Mouse (Mus musculus) E14TG2a.4 (cell line): Measurements from ENCODE around the gene Cdk19.

Experiments used
- H3K27me3 ChIP-seq: 2 replicates; pipeline ENCODE4 v1.6.1; 2014; ENCODE audit warnings: low read length, control low read depth; ENCODE audit not compliant: insufficient read depth
- H3K36me3 ChIP-seq: 2 replicates; pipeline ENCODE4 v1.6.1; 2014; ENCODE audit warnings: low read length, control low read depth; ENCODE audit not compliant: insufficient read depth
- H3K4me1 ChIP-seq: replicated peaks from 2 replicates; pipeline ENCODE4 v1.6.1; 2014; ENCODE audit warnings: low read depth, low read length, control low read depth
- H3K4me3 ChIP-seq: replicated peaks from 2 replicates; pipeline ENCODE4 v1.5.1; 2014; ENCODE audit warnings: mild to moderate bottlenecking, low read length
- H3K9me3 ChIP-seq: 2 replicates; pipeline ENCODE4 v1.6.1; 2014; ENCODE audit warnings: low read length, control low read depth
- CTCF ChIP-seq: conservative IDR thresholded peaks from 2 replicates; pipeline ENCODE4 v1.5.1; 2014; ENCODE audit warnings: low read length
- NANOG ChIP-seq: IDR thresholded peaks from 2 replicates; pipeline ENCODE4 v1.6.1; 2014; ENCODE audit warnings: borderline replicate concordance, low read length, mixed read lengths
- POU5F1 ChIP-seq: IDR thresholded peaks from 2 replicates; pipeline ENCODE4 v1.6.1; 2014; ENCODE audit warnings: low read length, borderline replicate concordance

The Cdk19 gene

GRCm38 (mm10) chr10:40515225-40515681 is 175.9 kb downstream of the Cdk19 start:
- Histone ChIP-seq H3K36me3 (no peaks in the 10 kb centered on the region), H3K4me3 (no peak overlapping the region), H3K27me3 (no peaks in the 10 kb centered on the region), H3K9me3 (peaks cover 27% of the 10 kb centered on the region), H3K4me1 (no peaks in the 10 kb centered on the region)
- TF ChIP-seq POU5F1, result no peak
- TF ChIP-seq NANOG, result no peak
- TF ChIP-seq CTCF, result no peak

GRCm38 (mm10) chr10:40516421-40516820 is 177.1 kb downstream of the Cdk19 start:
- TF ChIP-seq POU5F1 (no peak), NANOG (no peak), CTCF (no peak)
- H3K9me3 ChIP-seq, result peaks cover 24% of the 10 kb centered on the region
- H3K27me3 ChIP-seq, result no peaks in the 10 kb centered on the region
- H3K36me3 ChIP-seq, result no peaks in the 10 kb centered on the region
- 0 out of 2 replicates have a peak, but pooled peaks cover under 1% of the 10 kb centered on the region for H3K4me1 ChIP-seq
- no peak overlapping the region for H3K4me3 ChIP-seq

- H3K9me3 ChIP-seq, result no peaks in the 10 kb centered on the region
- no peaks in the 10 kb centered on the region for H3K27me3 ChIP-seq
- H3K4me3 ChIP-seq, result no peak overlapping the region
- TF ChIP-seq POU5F1 (no peak), CTCF (no peak), NANOG (no peak)
- H3K4me1 ChIP-seq, result 0 out of 2 replicates have a peak, but pooled peaks cover 3% of the 10 kb centered on the region
- H3K36me3 ChIP-seq, result no peaks in the 10 kb centered on the region
Measured at GRCm38 (mm10) chr10:40519586-40519985, 180.2 kb downstream of the Cdk19 start.

- H3K27me3 ChIP-seq, result no peaks in the 10 kb centered on the region
- no peaks in the 10 kb centered on the region for H3K36me3 ChIP-seq
- H3K4me1 ChIP-seq, result 0 out of 2 replicates have a peak, but pooled peaks cover 3% of the 10 kb centered on the region
- TF ChIP-seq NANOG, result no peak
- TF ChIP-seq CTCF, result no peak
- no peak for TF ChIP-seq POU5F1
- H3K4me3 ChIP-seq, result no peak overlapping the region
- H3K9me3 ChIP-seq, result no peaks in the 10 kb centered on the region
Measured at GRCm38 (mm10) chr10:40521579-40521978, 182.2 kb downstream of the Cdk19 start.

GRCm38 (mm10) chr10:40523312-40523975 is 184.1 kb downstream of the Cdk19 start:
- no peaks in the 10 kb centered on the region for H3K9me3 ChIP-seq
- H3K27me3 ChIP-seq, result no peaks in the 10 kb centered on the region
- no peaks in the 10 kb centered on the region for H3K36me3 ChIP-seq
- H3K4me3 ChIP-seq, result no peak overlapping the region
- H3K4me1 ChIP-seq, result 0 out of 2 replicates have a peak, but pooled peaks cover 6% of the 10 kb centered on the region
- no peak for TF ChIP-seq CTCF
- no peak for TF ChIP-seq NANOG
- TF ChIP-seq POU5F1, result no peak

- Histone ChIP-seq H3K9me3 (no peaks in the 10 kb centered on the region), H3K27me3 (0 out of 2 replicates have a peak, but pooled peaks cover 3% of the 10 kb centered on the region), H3K4me3 (no peak overlapping the region), H3K36me3 (no peaks in the 10 kb centered on the region), H3K4me1 (0 out of 2 replicates have a peak, but pooled peaks cover 6% of the 10 kb centered on the region)
- TF ChIP-seq POU5F1, result no peak
- no peak for TF ChIP-seq CTCF
- TF ChIP-seq NANOG, result no peak
Measured at GRCm38 (mm10) chr10:40524032-40524806, 184.9 kb downstream of the Cdk19 start.

- no peaks in the 10 kb centered on the region for H3K9me3 ChIP-seq
- H3K36me3 ChIP-seq, result no peaks in the 10 kb centered on the region
- peak; percentile 97 for TF ChIP-seq CTCF
- TF ChIP-seq NANOG, result no peak
- no peak overlapping the region for H3K4me3 ChIP-seq
- H3K27me3 ChIP-seq, result 0 out of 2 replicates have a peak, but pooled peaks cover 3% of the 10 kb centered on the region
- H3K4me1 ChIP-seq, result 0 out of 2 replicates have a peak, but pooled peaks cover 6% of the 10 kb centered on the region
Measured at GRCm38 (mm10) chr10:40524991-40525390, 185.6 kb downstream of the Cdk19 start.

GRCm38 (mm10) chr10:40525616-40526155 is 186.3 kb downstream of the Cdk19 start:
- Histone ChIP-seq H3K36me3 (no peaks in the 10 kb centered on the region), H3K4me3 (no peak overlapping the region), H3K27me3 (0 out of 2 replicates have a peak, but pooled peaks cover 3% of the 10 kb centered on the region), H3K4me1 (0 out of 2 replicates have a peak, but pooled peaks cover 6% of the 10 kb centered on the region), H3K9me3 (peaks cover 2% of the 10 kb centered on the region)
- no peak for TF ChIP-seq POU5F1
- no peak for TF ChIP-seq NANOG
- no peak for TF ChIP-seq CTCF
